Mouse (Mus musculus) forelimb bud, embryonic 11.5 days (tissue): ENCODE measurements around the gene Zfp148.
A peak's percentile ranks its signal among the peaks of the same experiment; 100 is the strongest.

Source experiments
- DNase-seq: peaks from one replicate; pipeline ENCODE4 v3.0.0-alpha.2; 2012; ENCODE audit warnings: low read depth, low spot score

The Zfp148 gene

GRCm38 (mm10) chr16:33531184-33531583, 150.5 kb downstream of the Zfp148 start:
- no peak for DNase-seq

- no peak for DNase-seq
Observed at GRCm38 (mm10) chr16:33536456-33536855, 155.8 kb downstream of the Zfp148 start.

GRCm38 (mm10) chr16:33537499-33538225, 157.0 kb downstream of the Zfp148 start:
- DNase-seq = no peak

- DNase-seq = no peak
Observed at GRCm38 (mm10) chr16:33544346-33544745, 163.7 kb downstream of the Zfp148 start.

GRCm38 (mm10) chr16:33545530-33545929, 164.9 kb downstream of the Zfp148 start:
- DNase-seq = no peak

- DNase-seq = peak; percentile 31
Observed at GRCm38 (mm10) chr16:33553689-33554342, 173.2 kb downstream of the Zfp148 start.
